Mouse (Mus musculus) C2C12 (cell line): ENCODE results near the gene Zfp691.

ENCODE experiments used
- CEBPB ChIP-seq: IDR thresholded peaks from one replicate; pipeline ENCODE4 v1.6.1; 2011; ENCODE audit warnings: low read depth, mild to moderate bottlenecking, control low read depth, moderate library complexity
- CTCF ChIP-seq: IDR thresholded peaks from one replicate; pipeline ENCODE4 v1.5.1; 2011; ENCODE audit not compliant: control insufficient read depth, insufficient read depth, insufficient read length
- MAX ChIP-seq: IDR thresholded peaks from one replicate; pipeline ENCODE4 v1.6.1; 2011; ENCODE audit warnings: mild to moderate bottlenecking, control low read depth
- MYOG ChIP-seq: IDR thresholded peaks from one replicate; pipeline ENCODE4 v1.6.1; 2011; ENCODE audit not compliant: control insufficient read depth, insufficient read length; ENCODE audit errors: extremely low read depth
- USF1 ChIP-seq: IDR thresholded peaks from one replicate; pipeline ENCODE4 v1.6.1; 2011; ENCODE audit warnings: low read depth, mild to moderate bottlenecking, control low read depth, moderate library complexity

GRCm38 (mm10) chr4:119192757-119193156 is 18.8 kb upstream of the Zfp691 start:
- TF ChIP-seq MAX, result no peak
- no peak for TF ChIP-seq CTCF
- TF ChIP-seq USF1, result no peak
- no peak for TF ChIP-seq MYOG
- no peak for TF ChIP-seq CEBPB
